Mouse (Mus musculus): Measurements from ENCODE around the gene Rbm14.

- TF ChIP-seq CTCF (IDR thresholded peaks at IDR 0.05; ENCODE audit: borderline replicate concordance, control insufficient read depth, extremely low read depth, insufficient read depth, low read length, poor library complexity): no peak
- no peak for TF ChIP-seq POLR2A (IDR thresholded peaks at IDR 0.05; ENCODE audit: control insufficient read depth, extremely low read depth, insufficient read depth, low read length, poor library complexity)
Observed at GRCm38 (mm10) chr19:4767507-4768148, 43.8 kb downstream of the Rbm14 start.

All from thymus, adult 2 months (tissue).